Mouse (Mus musculus): Measurements from ENCODE around the gene Spag16.
A peak's percentile ranks its signal among the peaks of the same experiment; 100 is the strongest.

Spag16 gene

DNA sequence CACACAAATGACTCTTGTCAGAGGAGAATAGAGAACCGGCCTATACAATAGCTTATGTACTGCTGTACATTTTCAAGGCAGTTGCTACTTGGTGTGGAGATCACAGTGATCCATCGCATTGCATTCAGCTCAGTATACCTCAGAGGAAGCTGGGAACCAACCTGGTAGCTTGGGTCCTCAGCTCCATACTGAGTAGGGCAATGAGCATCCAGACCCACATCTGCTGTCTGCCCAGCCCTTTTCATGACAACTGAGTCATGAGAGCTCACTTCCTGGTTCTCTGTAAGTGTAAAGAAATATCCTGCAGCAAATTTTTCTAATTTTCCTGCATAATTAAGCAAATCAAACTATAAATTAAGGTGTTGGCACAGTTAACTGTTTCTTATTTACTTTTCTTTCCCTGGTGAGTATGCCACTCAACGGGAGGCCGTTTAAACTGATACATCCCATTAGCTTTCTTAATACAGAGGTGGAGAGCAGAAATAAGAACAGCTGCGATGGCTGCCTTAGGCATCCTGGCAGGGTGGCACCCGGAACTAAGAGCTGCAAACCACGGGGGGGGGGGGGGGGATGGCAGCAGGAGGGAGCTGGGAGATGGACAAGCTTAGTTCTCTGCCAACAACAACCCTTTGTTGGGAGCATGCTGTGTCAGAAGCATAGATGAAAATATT is 255.6 kb downstream of the Spag16 start:
- DNase-seq (ENCODE audit: low read depth, low spot score) = no peak

- no peak for DNase-seq (ENCODE audit: low read depth, low spot score)
Observed at GRCm38 (mm10) chr1:70104683-70105082, 277.9 kb downstream of the Spag16 start.

- DNase-seq (ENCODE audit: low read depth, low spot score) = no peak
Observed at GRCm38 (mm10) chr1:70116212-70116982, 289.6 kb downstream of the Spag16 start.

DNA sequence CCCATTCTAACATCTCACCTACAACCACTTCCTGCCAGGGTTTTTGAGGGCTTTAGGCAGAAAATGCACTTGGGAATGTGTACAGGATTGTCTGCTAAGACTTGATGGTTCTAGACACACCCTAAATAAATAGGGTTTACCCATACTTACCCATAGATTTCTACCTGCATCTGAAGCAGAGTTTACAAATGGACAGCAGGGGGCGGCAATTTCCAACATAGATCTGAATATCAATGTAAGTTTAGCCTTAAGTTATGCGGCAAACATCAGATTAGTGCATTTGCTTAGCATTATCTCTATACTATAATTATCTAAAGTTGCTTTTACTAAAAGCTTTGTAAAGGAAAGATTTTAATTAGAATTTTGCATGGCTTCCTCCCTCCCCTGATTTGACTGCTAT is 301.3 kb downstream of the Spag16 start:
- DNase-seq (ENCODE audit: low read depth, low spot score) = peak; percentile 9

DNA sequence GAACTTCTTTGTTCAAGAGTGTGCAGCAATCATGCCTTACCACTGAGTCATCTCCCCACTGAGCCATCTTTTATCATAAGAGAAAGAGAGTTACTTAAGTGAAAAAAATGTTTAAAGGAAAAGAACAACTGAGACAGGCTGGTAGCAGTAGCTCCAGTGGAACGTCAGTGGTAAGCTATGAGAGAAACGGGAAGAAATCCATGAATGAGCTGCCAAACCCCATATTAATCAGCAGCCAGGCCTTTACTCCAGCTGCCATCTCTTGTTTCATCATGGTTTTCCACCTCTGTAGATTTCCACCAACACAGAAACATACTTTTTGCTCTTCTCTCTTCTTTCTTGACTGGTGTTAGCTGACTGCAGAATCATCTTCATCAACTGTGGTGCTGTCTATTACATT is 308.8 kb downstream of the Spag16 start:
- DNase-seq (ENCODE audit: low read depth, low spot score) = no peak

- no peak for DNase-seq (ENCODE audit: low read depth, low spot score)
Observed at GRCm38 (mm10) chr1:70165343-70166158, 338.8 kb downstream of the Spag16 start.

GRCm38 (mm10) chr1:70180123-70180741 is 353.5 kb downstream of the Spag16 start:
- no peak for DNase-seq (ENCODE audit: low read depth, low spot score)

GRCm38 (mm10) chr1:70264815-70265214 is 438.0 kb downstream of the Spag16 start:
- no peak for DNase-seq (ENCODE audit: low read depth, low spot score)

DNA sequence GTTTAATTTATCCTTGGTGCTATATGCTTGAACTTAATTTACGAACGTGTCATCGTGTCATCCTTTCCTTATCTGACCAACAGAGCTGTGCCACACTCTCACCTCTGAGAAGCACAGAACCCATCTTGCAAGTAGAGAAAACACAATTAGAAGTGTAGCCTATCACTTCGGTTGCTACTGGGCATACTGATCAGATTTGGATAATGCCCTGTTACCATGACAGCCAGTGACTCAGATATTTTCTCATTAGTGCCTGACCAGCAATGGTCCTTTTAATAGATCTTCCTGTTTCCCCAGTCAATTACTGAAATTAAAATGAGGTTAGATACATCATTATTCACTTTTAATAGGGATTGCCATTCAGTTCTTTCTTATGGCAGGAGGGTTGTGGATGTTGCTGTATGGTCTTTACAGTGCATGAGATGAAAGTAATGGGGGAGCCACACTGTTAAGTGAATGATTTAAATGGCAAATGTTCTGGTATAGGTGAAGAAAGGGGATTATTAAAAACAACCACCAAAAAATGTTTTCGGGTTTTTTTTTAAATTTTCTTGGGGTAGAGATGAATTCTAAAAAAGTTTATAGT is 439.2 kb downstream of the Spag16 start:
- no peak for DNase-seq (ENCODE audit: low read depth, low spot score)

GRCm38 (mm10) chr1:70270139-70270538 is 443.4 kb downstream of the Spag16 start:
- peak; percentile 9 for DNase-seq (ENCODE audit: low read depth, low spot score)

DNA sequence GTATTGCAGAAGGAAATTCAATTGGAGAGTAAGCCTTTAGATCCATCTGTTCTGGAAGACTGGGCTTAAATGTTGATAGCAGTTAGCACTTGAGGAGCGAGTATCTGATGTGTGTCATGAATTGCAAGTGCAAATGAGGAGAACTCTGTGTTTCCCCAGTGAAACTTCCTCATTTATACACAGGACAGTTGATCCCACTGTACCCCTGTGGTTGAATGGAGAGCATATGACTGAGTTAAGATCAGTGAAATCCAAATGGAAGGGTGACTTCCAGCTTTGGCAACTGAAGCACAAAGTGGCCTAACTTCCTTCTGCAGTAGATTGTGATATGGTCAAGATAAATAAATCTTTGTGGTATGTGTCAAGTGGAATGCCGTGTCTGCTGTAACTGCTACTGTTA is 446.0 kb downstream of the Spag16 start:
- no peak for DNase-seq (ENCODE audit: low read depth, low spot score)

DNA sequence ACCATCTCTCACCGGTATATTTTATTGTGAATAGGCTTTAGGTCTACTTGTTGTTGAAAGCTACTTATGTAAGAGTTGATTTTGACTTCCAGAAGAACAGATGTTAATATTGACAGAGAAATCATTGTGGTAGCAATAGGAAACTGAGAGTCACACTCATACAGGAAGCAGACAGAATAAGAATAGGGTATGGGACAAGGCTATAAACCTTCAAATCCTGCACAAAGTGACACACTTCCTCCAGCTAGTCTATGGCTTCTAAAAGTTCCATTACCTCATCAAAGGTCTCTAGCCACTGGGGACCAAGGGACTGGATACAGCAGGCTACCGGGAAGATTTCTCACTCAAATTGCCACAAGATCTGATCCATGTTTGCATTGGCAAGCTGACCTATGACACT is 452.5 kb downstream of the Spag16 start:
- no peak for DNase-seq (ENCODE audit: low read depth, low spot score)

DNA sequence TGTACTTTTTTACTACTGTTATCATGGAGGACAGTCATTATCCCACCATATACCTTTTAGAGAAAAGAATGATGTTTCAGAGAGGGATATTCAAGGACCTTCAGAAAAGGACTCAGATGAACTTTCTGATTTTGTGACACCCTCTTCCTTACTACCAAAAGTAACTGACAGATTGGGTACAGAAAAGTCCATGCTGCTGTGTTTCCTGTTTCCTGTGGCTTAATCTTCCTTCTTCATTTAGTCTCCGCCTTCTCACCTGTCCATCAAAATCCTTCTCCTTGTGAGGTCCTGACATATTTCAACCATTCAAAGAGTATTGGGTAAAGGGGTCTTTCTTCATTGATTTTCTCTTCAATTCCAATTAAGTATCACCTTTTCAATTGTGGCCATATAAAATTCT is 456.6 kb downstream of the Spag16 start:
- no peak for DNase-seq (ENCODE audit: low read depth, low spot score)

DNA sequence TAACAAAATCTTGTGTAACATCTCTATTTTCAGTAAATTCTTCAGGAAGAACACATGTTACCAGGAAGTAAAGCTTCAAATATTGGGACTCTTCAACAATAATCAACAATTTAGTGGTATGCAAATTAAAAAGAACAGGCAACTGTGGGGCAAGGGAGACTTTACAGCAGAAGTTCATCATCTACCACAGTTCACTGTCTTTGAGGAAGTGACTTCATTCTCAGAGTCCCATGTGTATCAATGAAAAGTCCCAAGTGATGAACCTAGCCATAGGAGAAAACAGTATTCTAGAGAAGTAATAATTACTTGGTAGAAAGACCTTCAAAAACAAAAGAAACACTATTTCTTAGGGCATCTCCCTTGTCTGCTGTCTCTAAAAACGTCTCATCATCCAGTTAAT is 457.4 kb downstream of the Spag16 start:
- DNase-seq (ENCODE audit: low read depth, low spot score) = no peak

DNA sequence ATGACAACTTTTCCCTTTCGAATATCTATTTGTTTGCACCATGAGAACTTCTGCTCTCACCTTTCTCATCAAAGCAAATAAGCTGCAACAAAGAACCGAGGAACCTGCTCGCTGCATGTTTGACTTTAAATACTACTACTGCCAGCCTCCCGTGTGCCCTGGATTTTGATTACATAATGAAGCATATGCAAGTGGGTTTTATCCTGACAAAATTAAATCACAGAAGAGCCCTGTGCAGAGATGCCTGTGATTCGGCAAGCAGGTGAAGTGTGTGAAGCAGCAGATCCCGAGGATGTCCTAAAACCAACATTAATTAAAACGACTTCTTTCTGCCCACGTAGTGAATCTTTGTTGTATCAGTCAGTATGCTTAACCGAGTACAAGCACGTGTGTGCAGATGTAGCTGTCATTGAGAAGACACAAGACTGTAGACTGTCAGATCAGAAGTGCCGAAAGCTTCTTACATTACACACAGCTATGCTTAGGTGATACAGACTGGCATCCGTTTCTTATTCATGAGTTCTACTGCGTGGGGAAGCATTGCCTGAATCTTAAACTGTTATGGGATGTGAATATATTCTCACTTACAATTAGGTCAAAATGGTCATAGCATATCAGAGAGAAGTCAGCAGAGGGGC is 489.5 kb downstream of the Spag16 start:
- DNase-seq (ENCODE audit: low read depth, low spot score) = peak; percentile 24

GRCm38 (mm10) chr1:70320951-70321350 is 494.2 kb downstream of the Spag16 start:
- no peak for DNase-seq (ENCODE audit: low read depth, low spot score)

- no peak for DNase-seq (ENCODE audit: low read depth, low spot score)
Observed at GRCm38 (mm10) chr1:70346179-70346578, 519.4 kb downstream of the Spag16 start.

GRCm38 (mm10) chr1:70351371-70351770 is 524.6 kb downstream of the Spag16 start:
- peak; percentile 21 for DNase-seq (ENCODE audit: low read depth, low spot score)

DNA sequence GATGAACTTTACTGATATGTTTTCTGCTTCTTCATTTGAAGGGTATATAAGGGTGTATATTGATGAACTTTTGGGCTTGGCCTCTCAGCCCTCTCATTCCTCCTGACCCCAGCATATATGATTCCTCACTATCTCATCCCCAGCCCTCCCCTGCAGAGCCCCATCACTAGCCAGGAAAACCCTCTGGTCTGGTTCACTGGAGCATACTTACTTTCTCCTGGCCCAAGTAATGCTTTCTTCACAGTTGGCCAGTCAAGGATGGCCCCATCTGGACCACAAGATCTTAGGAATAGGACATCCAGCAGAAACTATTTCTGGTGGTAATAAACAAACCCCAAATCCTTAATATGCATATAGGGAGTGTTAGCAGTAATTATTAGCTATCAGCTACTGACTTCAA is 527.2 kb downstream of the Spag16 start:
- no peak for DNase-seq (ENCODE audit: low read depth, low spot score)

GRCm38 (mm10) chr1:70371721-70372120 is 545.0 kb downstream of the Spag16 start:
- DNase-seq (ENCODE audit: low read depth, low spot score) = no peak

DNA sequence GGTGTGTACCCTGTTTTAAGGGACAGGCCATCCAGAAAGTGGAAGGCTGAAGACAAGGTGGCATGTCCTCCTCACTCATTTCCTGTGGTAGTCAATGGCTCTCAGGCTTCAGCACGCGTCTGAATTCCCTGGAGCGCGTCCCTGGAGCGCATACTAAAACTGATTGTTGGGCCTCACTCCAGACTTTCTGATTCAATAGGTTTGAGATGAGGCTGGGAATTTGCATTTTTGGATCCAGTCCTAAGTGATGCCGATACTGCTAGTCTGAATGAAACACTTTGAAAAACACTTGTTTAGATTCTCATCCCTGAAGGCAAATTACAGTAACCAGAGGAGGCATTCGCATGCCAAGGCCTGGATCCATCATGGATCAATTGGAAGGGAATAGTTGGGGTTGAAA is 553.3 kb downstream of the Spag16 start:
- DNase-seq (ENCODE audit: low read depth, low spot score) = peak; percentile 8
